Mouse (Mus musculus) C2C12 (cell line): Measurements from ENCODE around the gene Skp2. TPM values are rescaled to one million over a fixed set of nuclear protein-coding genes. Genes with fewer than 3 reads are reported as not detected.
"Not testable (repeated sequence)": the region's sequence is repeated elsewhere in the genome, so short reads cannot be mapped to it uniquely, and the experiment has no call there.

Experiments used
- H3K27me3 ChIP-seq: one replicate; pipeline ENCODE4 v1.6.1; 2011; ENCODE audit not compliant: control insufficient read depth, insufficient read depth, insufficient read length
- H3K36me3 ChIP-seq: one replicate; pipeline ENCODE4 v1.6.1; 2011; ENCODE audit not compliant: control insufficient read depth, insufficient read depth
- H3K4me3 ChIP-seq: one replicate; pipeline ENCODE4 v1.5.1; 2011; ENCODE audit warnings: mild to moderate bottlenecking, control low read depth; ENCODE audit not compliant: poor library complexity, insufficient read depth, severe bottlenecking
- H3K79me2 ChIP-seq: one replicate; pipeline ENCODE4 v1.6.1; 2011; ENCODE audit not compliant: control insufficient read depth, insufficient read depth
- H3K79me3 ChIP-seq: one replicate; pipeline ENCODE4 v1.6.1; 2011; ENCODE audit warnings: low read depth, control low read depth
- H3ac ChIP-seq: one replicate; pipeline ENCODE3; 2011; ENCODE audit warnings: low read depth; ENCODE audit not compliant: control insufficient read depth, insufficient read length
- CEBPB ChIP-seq: IDR thresholded peaks from one replicate; pipeline ENCODE4 v1.6.1; 2011; ENCODE audit warnings: low read depth, mild to moderate bottlenecking, control low read depth, moderate library complexity
- CTCF ChIP-seq: IDR thresholded peaks from one replicate; pipeline ENCODE4 v1.5.1; 2011; ENCODE audit not compliant: control insufficient read depth, insufficient read depth, insufficient read length
- FOSL1 ChIP-seq: IDR thresholded peaks from one replicate; pipeline ENCODE4 v1.8.0; 2011; ENCODE audit warnings: mild to moderate bottlenecking, low read length; ENCODE audit not compliant: poor library complexity, insufficient read depth, severe bottlenecking
- MAX ChIP-seq: IDR thresholded peaks from one replicate; pipeline ENCODE4 v1.6.1; 2011; ENCODE audit warnings: mild to moderate bottlenecking, control low read depth
- MYOD1 ChIP-seq: IDR thresholded peaks from one replicate; pipeline ENCODE4 v1.6.1; 2011; ENCODE audit warnings: low read depth; ENCODE audit not compliant: control insufficient read depth, insufficient read length
- MYOG ChIP-seq: IDR thresholded peaks from one replicate; pipeline ENCODE4 v1.6.1; 2011; ENCODE audit not compliant: control insufficient read depth, insufficient read length; ENCODE audit errors: extremely low read depth
- USF1 ChIP-seq: IDR thresholded peaks from one replicate; pipeline ENCODE4 v1.6.1; 2011; ENCODE audit warnings: low read depth, mild to moderate bottlenecking, control low read depth, moderate library complexity
- long read RNA-seq, 2 experiments: library from polyadenylated mRNA; unstranded; transcript quantifications; one replicate each; pipeline ENCODE4 v2.0.0; 2019 to 2020
- polyA plus RNA-seq: library from polyadenylated mRNA; unstranded; fragments of >200 nt; fragmentation: generic; extraction: Trizol; gene quantifications from one replicate; pipeline ENCODE4 v1.2.1, GENCODE M21; 2012; ENCODE audit warnings: missing spikeins

Skp2 gene
- 22.5 TPM for polyA plus RNA-seq
- long read RNA-seq, experiment 1, transcript Skp2-201 (10 exons, 3,118 nt) = major isoform, 21 of 26 reads
- long read RNA-seq, experiment 1, partial matches to known transcripts = 1 of 26 reads
- long read RNA-seq, experiment 1, other reads (novel, unspliced or antisense) = 4 of 26 reads
- long read RNA-seq, experiment 2, transcript Skp2-201 (10 exons, 3,118 nt) = major isoform, 269 of 289 reads
- long read RNA-seq, experiment 2, partial matches to known transcripts = 9 of 289 reads
- long read RNA-seq, experiment 2, other reads (novel, unspliced or antisense) = 10 of 289 reads

- Histone ChIP-seq H3K4me3 (no peak within 1 kb of the TSS), H3K79me3 (no peaks in the 10 kb centered on the region), H3K27me3 (no peaks in the 10 kb centered on the region), H3K36me3 (peaks cover 27% of the 10 kb centered on the region), H3ac (no peak within 1 kb of the TSS), H3K79me2 (no peaks in the 10 kb centered on the region)
- TF ChIP-seq USF1 = no peak
- TF ChIP-seq CEBPB = no peak
- TF ChIP-seq MYOG = no peak
- no peak for TF ChIP-seq MYOD1
- no peak for TF ChIP-seq CTCF
- TF ChIP-seq MAX = no peak
- TF ChIP-seq FOSL1 = no peak
Observed at GRCm38 (mm10) chr15:9155325-9155724, at the start of gene Skp2. Gene Skp2 (minus strand): TSS chr15:9155425.

GRCm38 (mm10) chr15:9198421-9198820 is 43.2 kb upstream of the Skp2 start:
- no peak for TF ChIP-seq CTCF
- TF ChIP-seq MAX = no peak
- no peak for TF ChIP-seq CEBPB
- TF ChIP-seq USF1 = no peak
- TF ChIP-seq MYOD1 = no peak
- TF ChIP-seq MYOG = no peak
- no peak for TF ChIP-seq FOSL1
- Histone ChIP-seq H3K79me2 (no peaks in the 10 kb centered on the region), H3K27me3 (no peaks in the 10 kb centered on the region), H3ac (no peak overlapping the region), H3K79me3 (no peaks in the 10 kb centered on the region), H3K4me3 (no peak overlapping the region), H3K36me3 (peaks cover 31% of the 10 kb centered on the region)

GRCm38 (mm10) chr15:9192685-9193084 is 37.5 kb upstream of the Skp2 start:
- TF ChIP-seq USF1 = peak; percentile 21
- peaks cover 51% of the 10 kb centered on the region for H3K36me3 ChIP-seq
- H3K79me3 ChIP-seq, H3K79me2 ChIP-seq, H3ac ChIP-seq, H3K27me3 ChIP-seq, H3K4me3 ChIP-seq: not testable (repeated sequence)

GRCm38 (mm10) chr15:9189796-9190195 is 34.6 kb upstream of the Skp2 start:
- no peaks in the 10 kb centered on the region for H3K27me3 ChIP-seq
- no peak overlapping the region for H3K4me3 ChIP-seq
- H3ac ChIP-seq = no peak overlapping the region
- TF ChIP-seq MYOD1 (no peak), CTCF (no peak), USF1 (no peak), MAX (no peak), CEBPB (no peak), FOSL1 (no peak), MYOG (no peak)
- H3K79me2 ChIP-seq = no peaks in the 10 kb centered on the region
- peaks cover 53% of the 10 kb centered on the region for H3K36me3 ChIP-seq
- no peaks in the 10 kb centered on the region for H3K79me3 ChIP-seq

- Histone ChIP-seq H3ac (no peak overlapping the region), H3K27me3 (no peaks in the 10 kb centered on the region), H3K79me3 (no peaks in the 10 kb centered on the region), H3K36me3 (peaks cover 53% of the 10 kb centered on the region), H3K79me2 (no peaks in the 10 kb centered on the region), H3K4me3 (no peak overlapping the region)
- no peak for TF ChIP-seq FOSL1
- TF ChIP-seq MAX = no peak
- no peak for TF ChIP-seq MYOD1
- no peak for TF ChIP-seq MYOG
- no peak for TF ChIP-seq CEBPB
- no peak for TF ChIP-seq CTCF
- no peak for TF ChIP-seq USF1
Observed at GRCm38 (mm10) chr15:9183995-9184394, 28.8 kb upstream of the Skp2 start.

GRCm38 (mm10) chr15:9177038-9177437 is 21.8 kb upstream of the Skp2 start:
- Histone ChIP-seq H3K27me3 (no peaks in the 10 kb centered on the region), H3K4me3 (no peak overlapping the region), H3K36me3 (peaks cover 34% of the 10 kb centered on the region)

More at GRCm38 (mm10) chr15:9177038-9177437, 21.8 kb upstream of the Skp2 start:
- TF ChIP-seq MAX = no peak
- no peak for TF ChIP-seq MYOG
- no peak for TF ChIP-seq CTCF
- no peak for TF ChIP-seq CEBPB
- TF ChIP-seq USF1 = no peak
- no peak for TF ChIP-seq FOSL1
- TF ChIP-seq MYOD1 = no peak
- Histone ChIP-seq H3ac (no peak overlapping the region), H3K79me2 (no peaks in the 10 kb centered on the region), H3K79me3 (no peaks in the 10 kb centered on the region)
